Mouse (Mus musculus) T-helper 2 cell (primary cell): ENCODE results near the gene Nsmce4a.
"Not testable (repeated sequence)": the region's sequence is repeated elsewhere in the genome, so short reads cannot be mapped to it uniquely, and the experiment has no call there.

Experiments used
- in situ Hi-C: fragments of 300-600 bp; cut with MboI, MseI; formaldehyde crosslinking; loops from one replicate; pipeline ENCODE4 v1.15.1; 2025; ENCODE audit warnings: high pct_unique_total_duplicates

The Nsmce4a gene

DNA sequence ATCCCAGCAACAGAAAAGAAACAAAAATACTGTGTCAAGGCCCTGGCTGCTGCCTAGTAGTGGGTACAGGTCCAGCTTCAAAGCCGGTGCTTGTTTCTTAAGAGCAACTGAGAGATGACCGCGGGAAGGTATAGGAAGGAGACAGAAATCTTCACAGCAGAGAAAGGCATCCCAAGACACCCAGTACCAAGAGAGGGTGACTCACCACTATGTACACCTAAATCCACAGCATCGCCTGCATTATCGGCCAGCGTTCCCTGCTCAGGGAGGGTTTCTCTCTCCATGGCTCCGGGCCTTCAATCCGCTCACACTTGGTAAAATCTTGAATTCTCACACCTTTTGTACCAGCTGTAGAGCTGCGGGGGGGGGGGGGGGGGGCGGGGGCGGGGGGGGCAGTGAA is at the start of gene Nsmce4a:
Gene Nsmce4a, minus strand, starts transcription at position 298 of the 400 bp plus-strand sequence.
- in situ Hi-C loops: no loop called here

DNA sequence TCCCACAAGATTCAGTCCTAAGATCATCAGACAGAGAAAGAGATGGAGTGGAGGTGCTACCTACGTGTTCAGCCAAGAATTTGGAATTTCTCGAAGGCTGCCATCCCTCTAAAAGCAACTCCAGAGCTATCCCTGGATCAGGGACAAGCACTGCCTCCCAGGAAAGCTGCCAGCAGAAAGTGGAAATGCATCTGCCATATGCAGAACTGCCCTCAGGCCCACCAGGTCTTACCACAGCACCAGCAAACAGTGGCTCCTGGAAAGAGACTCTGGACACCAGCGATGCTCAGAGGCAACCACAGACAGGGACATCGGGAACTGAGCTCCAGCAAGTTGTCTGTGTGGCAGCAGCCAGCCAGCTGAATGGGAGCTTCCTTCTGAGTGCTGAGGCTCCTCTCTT is 49.4 kb upstream of the Nsmce4a start:
- in situ Hi-C loops: no loop called here

DNA sequence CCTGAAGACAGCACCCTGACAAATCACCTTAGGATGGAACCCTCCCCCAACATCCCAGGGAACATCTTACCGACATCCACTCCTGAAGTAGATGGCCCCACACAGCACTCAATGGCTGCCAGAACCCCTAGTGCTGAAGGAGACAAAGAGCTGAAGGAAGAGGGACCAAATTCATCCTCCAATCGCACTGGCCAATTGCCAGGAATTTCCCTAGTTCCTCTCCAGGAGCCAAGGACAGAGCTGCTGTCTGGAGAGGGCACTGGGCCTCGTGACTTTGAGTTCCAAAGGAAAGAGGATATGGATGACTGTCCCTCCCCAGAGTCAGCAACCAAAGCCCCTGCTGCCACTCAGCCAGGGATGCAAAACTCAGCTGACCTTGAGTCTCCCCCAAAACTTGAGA is 49.0 kb upstream of the Nsmce4a start:
- in situ Hi-C loops: no loop called here

DNA sequence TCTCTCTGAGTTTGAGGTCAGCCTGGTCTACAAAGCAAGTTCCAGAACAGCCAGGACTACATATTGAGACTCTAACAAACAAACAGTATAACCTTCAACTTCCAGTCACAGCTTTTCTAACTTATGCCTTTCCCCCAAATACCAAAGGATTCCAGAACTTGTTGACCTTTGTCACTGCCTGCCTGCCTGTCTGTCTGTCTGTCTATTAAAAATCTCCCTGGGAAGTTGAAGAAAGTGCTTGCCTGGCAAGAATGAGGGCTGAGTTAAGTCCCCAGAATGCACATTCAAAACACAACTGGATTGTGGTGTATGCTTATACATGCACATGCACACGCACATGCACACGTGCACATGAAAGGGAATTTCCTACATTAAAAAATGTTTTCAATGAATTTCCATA is 48.1 kb upstream of the Nsmce4a start:
- in situ Hi-C loops: no loop called here

DNA sequence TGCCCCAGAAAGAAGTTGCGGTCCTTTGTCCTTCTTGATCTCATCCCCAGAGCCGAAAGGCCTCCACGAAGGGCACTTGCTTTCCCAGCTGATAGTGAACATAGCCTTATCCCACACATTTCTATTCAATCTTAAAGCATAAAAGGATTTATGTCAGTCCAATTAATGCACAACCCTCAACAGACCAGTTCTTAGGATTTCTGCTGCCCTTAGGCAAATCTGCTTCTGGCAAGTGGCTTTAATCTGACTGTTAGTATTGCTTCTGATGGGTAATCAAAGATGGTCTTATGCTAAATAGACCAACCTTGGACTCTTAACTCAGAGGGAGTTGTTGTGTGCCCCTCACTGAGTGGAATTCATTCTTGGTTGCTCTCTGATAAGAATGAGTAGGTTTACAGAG is 44.7 kb upstream of the Nsmce4a start:
- in situ Hi-C loops: no loop called here

DNA sequence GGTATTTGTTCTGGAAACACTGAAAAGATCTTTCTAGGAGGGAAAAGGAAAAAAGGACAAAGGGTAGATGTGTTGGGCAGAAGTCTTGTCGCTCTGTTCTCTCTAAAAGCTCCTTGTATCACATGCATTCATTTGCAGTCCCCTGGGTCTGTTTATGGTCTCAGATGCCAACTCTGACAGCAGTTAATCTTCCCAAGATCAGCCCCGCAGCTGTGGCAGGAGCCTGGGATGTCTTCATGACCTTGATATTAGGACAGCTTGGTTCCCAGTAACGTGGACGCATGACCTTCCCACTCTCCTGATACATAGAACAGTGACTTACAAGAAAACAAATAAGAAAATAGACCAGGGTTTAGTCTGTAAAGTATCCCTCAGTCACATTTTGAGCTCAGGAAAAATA is 41.1 kb upstream of the Nsmce4a start:
- in situ Hi-C loops: no loop called here

DNA sequence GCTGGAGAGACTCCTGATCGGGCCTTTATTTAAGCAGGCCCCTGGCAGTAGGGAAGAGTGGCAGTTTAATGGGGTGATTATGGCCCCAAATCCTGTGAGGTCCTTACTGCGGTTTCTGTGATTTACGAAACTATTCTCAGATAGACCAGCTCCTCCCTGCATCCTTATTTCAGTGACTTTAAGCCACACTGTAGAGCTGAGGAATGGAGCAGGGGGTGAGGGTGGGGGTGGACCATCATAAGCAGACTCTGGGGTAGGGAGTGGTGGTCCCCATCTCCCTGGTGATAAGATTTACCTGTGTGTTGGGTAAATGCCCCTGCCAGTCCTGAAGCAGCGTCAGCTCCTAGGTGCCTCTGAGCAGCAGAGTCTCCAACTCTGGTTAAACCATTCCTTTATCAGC is 34.0 kb upstream of the Nsmce4a start:
- in situ Hi-C loops: no loop called here

DNA sequence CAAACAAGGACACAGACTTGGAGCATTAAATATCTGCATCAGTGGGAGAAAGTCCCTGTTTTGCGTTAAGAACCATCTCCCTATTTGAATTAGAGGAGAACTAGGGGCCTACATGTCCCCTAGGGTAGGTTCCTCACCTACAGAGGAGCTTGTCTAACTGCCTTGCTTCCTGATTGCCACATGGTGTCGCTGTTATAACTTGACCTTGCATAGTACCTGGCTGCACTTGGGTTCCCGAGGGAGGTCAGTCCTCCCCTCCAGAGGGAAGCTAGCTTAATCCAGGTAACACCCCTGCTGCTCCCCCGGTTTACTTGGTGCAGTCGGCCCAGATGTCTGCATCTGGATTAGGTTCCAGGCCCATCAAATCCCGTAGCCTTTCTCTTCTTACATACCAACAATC is 32.2 kb upstream of the Nsmce4a start:
- in situ Hi-C loops: no loop called here

DNA sequence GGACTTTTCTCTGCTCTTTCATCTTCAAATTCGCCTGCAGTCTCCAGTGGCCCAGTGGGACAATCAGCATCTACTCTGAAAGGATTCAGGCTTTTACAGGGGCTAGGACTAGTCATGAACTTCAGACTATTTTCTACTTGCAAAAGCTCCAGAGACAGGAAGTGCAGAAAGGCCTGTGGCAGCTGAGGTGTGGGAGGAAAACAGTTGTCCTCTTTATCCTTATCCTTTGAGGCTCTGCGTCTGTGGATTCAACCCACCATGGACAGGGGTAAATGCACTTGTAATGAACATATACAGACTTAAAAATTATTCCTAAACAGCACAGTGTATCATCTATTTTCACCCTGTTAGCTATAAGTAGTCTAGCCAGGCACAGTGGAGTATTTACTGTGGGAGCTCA is 31.5 kb upstream of the Nsmce4a start:
- in situ Hi-C loops: no loop called here

DNA sequence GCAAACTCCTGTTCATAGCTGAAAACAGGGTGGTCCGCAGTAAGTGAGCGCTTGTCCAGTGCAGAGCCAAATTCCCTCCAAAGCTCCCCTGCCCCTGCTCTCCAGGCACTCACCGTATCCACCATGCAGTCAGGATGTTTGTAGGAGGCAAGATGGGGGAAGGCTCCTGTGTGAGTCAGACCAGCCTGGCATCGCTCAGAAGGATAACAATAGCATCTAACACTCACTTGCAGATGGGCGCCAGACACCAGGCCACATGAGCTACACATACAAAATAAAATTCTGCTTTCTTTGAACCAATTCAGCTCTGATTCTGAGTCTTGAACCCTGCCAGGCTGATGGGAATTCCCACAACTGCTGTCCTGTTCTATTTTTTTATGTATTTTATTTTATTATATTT is 30.6 kb upstream of the Nsmce4a start:
- in situ Hi-C loops: no loop called here

DNA sequence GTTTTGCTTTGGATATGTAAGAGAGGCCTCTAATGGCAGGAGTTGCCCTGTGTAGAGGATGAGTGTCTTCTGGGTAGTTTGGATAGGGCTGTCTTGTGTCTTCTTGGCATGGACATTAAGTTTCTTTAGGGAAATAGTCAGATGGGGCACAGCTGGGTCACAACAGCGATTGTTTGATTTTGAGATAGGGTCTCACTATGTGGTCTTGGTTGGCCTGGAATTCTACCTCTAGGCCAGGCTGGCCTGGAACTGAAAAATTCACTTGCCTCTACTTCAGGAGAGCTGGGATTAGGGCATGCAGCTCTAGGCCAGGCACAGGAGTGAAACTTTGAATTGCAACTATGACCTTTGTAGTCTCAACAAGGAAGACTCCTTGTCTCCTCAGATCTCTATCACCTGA is 29.9 kb upstream of the Nsmce4a start:
- in situ Hi-C loops: no loop called here

DNA sequence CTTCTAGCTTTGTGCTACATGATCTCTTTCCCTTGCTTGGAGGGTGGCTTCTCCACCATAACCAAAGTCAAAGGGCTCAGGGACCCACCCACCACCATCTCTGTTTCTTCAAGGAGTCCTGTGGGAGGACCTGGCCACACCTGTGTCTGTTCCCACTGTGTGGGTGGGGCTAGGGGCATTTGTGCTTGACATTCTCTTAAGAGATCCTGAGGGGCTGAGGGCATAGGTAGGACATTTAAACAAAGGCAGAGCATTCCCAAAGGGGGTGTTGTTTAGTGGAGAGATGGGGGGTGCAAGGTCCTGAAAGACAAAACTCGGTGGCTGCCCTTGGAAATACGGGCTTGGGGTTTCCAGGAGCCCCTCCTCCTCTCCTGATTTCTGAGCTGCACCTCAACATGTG is 27.6 kb upstream of the Nsmce4a start:
- in situ Hi-C loops: no loop called here

DNA sequence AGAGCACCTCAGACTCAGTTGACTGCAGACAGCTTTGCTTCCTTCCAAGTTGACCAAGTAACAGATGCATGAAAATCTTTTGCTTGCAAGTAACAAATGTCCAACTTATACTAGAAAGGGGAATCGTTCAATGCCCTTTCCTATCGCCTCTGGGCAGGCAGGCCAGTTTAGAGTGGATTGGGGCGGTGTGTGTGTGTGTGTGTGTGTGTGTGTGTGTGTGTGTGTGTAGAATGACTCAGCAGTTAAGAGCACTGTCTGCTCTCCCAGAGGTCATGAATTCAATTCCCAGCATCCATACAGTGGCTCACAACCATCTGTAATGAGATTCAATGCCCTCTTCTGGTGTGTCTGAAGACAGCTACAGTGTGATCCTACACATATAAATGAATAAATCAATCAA is 27.2 kb upstream of the Nsmce4a start:
- in situ Hi-C loops: no loop called here

DNA sequence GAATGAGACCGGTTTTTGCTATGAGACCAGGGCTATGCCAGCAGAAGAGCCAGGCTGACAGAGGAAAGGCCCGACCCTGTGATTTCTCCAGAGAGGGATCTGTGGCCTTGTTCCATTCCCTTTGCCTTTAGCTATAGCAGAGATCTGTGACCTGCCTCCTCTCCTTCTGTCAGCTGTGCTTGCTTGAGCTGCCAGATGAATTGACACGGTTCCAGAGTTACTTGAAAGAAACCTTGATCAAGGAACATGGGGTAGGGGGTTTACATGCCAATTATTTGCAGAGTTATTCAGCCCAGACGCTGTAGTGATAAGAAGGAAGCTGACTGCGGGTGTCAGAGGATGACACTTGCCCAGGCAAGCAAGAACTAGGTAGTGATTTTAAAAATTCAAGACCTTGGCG is 24.6 kb upstream of the Nsmce4a start:
- in situ Hi-C loops: no loop called here

DNA sequence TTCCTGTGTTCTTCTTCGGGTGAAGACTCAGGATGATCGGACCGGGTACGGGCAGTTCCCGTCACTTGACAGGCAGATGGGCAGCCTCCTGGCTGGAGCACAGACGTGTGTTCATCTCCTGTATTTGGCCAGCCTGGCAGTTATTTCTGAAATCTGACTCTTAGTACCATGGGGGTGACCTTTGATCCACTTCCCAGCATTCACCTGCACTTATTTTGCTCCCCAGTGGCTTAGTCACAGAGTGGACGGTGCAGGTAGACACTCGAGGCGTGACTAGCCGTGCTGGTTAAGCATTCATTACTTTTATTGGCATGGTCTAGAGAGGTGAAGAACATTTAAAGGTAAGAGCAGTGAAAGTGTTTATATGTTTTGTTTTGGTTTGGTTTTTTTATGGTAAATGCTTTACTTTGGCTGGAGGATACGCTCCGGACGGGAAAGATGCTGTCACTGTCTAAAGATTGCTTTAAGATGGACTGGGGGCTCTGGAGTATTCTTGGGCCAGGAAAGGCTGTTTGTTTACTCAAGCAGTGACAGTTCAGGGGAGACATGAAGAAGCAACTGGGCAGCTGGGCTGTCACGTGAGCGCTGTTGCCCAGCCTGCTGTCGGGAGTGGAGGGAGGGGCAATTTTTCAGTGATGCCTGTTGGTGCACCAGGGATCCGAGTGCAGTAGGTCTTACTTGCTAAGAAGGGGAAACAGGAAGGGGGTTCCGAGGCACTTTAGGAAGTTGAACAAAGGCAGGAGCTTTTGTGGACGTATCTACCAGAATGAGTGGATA is 23.3 kb upstream of the Nsmce4a start:
- in situ Hi-C loops: not testable (repeated sequence)

DNA sequence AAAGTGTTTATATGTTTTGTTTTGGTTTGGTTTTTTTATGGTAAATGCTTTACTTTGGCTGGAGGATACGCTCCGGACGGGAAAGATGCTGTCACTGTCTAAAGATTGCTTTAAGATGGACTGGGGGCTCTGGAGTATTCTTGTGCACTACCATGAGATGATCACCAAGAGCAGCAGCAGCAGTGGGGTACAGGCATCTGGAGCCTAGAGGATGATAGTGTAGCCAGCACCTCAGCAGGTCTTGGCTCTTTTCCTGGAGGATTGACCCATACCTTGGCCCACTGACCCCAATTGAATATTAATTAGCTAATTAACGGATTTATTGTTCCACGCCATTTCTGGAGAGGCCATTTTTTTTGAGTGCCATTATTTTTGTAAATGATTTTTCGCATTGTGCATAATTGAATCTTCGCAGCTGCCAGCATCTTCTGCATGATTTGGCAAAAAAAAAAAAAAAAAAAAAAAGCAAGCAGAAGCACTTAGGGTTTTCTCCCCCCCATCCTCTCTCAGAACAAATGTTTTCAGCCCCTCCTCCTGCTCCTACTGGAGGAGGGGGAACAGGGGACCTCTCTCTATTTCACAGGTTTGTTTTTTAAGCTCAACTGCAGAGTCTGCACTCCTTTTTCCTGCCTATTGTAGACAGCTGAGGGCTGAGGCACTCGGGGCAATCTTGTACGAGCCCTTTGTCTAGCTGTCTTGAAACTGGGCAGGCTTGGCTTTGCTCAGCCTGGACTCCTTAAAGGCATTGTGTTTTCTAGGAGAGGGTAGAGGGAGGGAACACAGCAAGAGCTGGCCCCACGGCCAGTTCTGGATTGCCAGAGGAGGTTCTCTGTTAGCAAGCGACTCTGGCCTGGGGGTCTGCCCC is 20.7 kb upstream of the Nsmce4a start:
- in situ Hi-C loops: not testable (repeated sequence)

DNA sequence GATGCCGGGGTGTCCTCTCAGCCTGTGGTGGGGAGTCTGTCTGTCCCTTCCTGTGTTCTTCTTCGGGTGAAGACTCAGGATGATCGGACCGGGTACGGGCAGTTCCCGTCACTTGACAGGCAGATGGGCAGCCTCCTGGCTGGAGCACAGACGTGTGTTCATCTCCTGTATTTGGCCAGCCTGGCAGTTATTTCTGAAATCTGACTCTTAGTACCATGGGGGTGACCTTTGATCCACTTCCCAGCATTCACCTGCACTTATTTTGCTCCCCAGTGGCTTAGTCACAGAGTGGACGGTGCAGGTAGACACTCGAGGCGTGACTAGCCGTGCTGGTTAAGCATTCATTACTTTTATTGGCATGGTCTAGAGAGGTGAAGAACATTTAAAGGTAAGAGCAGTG is 20.1 kb upstream of the Nsmce4a start:
- in situ Hi-C loops: not testable (repeated sequence)

DNA sequence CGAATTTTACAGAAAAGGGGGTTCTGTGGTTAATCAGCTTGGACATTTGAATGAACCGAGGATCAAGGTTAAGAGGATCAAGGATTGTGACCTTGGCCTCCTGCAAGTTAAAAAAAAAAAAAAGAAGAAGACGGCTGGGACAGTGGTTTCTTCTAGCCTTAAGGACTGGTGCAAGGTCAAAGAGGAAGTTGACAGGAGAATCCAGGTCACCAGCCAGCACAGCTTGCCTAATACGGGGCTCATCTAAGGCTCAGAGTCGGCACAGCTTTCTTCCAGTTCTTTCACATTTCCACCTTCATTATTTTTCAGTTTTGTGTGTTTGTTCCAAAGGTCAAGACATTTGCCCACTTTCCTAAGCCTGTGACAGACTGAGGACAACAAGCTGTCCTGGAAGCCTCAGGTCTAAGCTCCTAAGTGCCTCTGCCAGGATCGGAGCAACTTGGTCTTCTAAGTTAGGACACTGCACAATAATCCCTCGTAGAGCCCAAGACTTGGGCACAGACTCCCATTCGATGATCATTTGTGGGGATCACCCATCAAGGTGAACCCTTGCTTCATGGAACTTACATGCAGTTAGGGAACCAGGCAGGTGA is 18.0 kb upstream of the Nsmce4a start:
- in situ Hi-C loops: no loop called here

DNA sequence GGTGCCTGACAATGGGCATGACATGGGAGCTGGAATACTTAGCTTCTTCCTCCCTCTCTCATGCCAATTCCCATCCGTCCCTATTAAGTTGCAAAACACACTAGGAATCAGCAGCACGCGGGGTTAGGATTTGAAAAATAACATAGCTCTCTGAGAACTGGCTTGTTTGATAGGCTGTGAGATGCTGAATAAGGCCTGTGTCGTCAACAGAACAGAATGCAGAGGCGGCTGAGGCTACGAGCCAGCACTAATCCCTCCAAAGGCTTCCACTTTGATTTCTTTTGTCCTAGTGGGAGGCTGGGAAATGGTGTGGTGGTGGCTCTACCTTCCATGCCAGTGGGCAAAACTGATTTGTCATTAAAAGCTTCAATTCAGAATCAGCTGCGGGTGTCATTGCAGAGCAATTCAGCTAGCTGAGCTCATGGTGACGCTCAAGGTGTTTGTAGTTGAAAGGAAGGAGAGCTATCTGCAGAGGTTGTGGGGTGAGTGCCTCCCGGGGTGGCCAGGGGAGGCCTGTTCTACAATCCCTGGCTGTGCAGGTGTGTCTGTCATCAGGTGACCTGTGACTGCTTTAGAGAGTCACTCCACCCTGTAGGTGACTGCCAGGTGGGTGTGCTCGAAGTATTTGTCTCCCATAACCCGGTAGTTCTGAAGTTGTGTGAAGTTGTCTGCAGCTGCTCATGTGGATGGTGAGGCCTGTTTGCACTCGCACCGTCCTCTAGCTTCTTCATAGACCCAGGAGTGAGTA is 17.3 kb upstream of the Nsmce4a start:
- in situ Hi-C loops: no loop called here

DNA sequence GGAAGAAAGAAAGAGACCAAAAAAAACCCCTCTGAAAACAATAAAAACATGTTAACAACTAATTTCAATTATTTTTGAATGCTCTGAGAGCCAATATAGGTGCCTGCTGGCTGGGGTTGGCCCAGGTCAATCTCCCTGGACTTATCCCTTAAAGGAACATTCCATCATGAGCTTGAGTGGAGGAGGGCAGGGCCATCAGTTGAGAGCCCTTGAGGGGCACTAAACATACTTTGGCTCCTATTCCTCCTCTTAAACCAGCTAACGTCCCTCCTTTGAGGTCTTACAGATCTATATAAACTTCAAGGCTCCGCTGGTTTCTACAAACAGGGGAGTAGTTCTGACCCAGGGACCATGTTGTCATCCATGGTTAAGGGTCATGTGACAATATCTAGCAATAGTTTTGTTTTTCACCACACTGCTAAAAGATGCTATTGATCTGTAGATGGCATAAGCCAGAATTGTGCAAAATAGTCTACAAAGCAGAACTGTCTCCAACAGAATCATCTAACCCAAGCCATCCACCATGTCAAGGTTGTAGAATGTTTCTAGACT is 13.7 kb upstream of the Nsmce4a start:
- in situ Hi-C loops: no loop called here

DNA sequence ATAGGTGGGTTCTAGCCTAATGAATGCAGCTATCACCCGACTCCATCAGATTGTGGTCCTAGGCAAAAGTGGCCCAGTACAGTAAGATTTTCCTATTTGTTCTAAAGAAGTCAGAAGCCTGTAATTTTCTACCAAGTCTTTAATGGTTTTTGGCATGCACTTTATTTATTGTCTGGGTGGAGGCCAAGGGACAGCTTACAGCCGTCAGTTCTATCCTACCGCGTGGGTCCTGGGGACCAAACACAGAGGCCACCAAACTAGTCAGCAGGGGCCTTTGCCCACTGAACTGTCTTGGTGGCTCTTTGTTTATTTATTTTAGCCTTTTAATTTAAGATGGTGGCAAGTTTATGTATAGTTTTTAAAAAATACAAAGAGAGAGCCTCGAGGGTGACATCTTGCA is 5.7 kb upstream of the Nsmce4a start:
- in situ Hi-C loops: no loop called here

DNA sequence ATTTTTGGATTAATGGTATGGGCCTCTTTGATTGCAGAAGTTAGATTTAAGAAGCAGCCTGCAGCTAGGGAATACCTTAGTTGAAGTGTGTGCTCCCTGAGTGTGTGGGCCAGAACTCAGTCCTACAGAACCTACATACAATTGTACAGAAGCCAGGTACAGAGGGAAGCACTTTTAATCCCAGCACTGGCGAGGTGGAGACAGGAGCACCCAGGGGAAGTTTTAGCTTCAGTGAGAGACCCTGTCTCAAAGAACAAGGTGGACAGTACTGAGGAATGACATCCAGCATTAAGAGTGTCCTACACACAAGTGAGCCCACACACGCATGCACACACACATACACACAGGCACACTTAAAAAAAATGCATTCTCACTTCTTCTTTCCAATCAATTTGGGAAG is 5.1 kb upstream of the Nsmce4a start:
- in situ Hi-C loops: no loop called here
